Mouse (Mus musculus) thymus, adult 2 months (tissue): ENCODE results near the gene Pip4k2b. TPM values are rescaled to one million over a fixed set of nuclear protein-coding genes. Genes with fewer than 3 reads are reported as not detected.

ENCODE experiments used
- DNase-seq: peaks from one replicate; pipeline ENCODE4 v3.0.0; 2021
- H3K27ac ChIP-seq: fragments of 200-500 bp; 2 replicates; pipeline ENCODE4 v1.5.1; 2012; ENCODE audit warnings: low read length, control low read depth; ENCODE audit not compliant: control insufficient read depth, insufficient read depth
- H3K27me3 ChIP-seq: fragments of 200-500 bp; 2 replicates; pipeline ENCODE4 v1.6.1; 2012; ENCODE audit warnings: mild to moderate bottlenecking, low read length, moderate library complexity, mixed read lengths; ENCODE audit not compliant: control insufficient read depth, insufficient read depth
- H3K36me3 ChIP-seq: fragments of 200-500 bp; 2 replicates; pipeline ENCODE4 v1.6.1; 2012; ENCODE audit warnings: mild to moderate bottlenecking, low read length, moderate library complexity; ENCODE audit not compliant: control insufficient read depth, insufficient read depth
- H3K4me1 ChIP-seq: fragments of 200-500 bp; replicated peaks from 2 replicates; pipeline ENCODE4 v1.6.1; 2012; ENCODE audit warnings: low read length; ENCODE audit not compliant: control insufficient read depth, insufficient read depth
- H3K4me3 ChIP-seq: fragments of 200-500 bp; 2 replicates; pipeline ENCODE4 v1.5.1; 2012; ENCODE audit warnings: mild to moderate bottlenecking, low read length, control low read depth, moderate library complexity; ENCODE audit not compliant: control insufficient read depth, insufficient read depth
- CTCF ChIP-seq: fragments of 200-500 bp; IDR thresholded peaks from 2 replicates; pipeline ENCODE4 v1.5.1; 2012; ENCODE audit warnings: mild to moderate bottlenecking, control low read depth, low read length, moderate library complexity, borderline replicate concordance; ENCODE audit not compliant: control insufficient read depth, poor library complexity, insufficient read depth; ENCODE audit errors: extremely low read depth
- POLR2A ChIP-seq: fragments of 200-500 bp; IDR thresholded peaks from 2 replicates; pipeline ENCODE4 v1.6.1; 2012; ENCODE audit warnings: mild to moderate bottlenecking, low read length, control low read depth, moderate library complexity; ENCODE audit not compliant: control insufficient read depth, poor library complexity, insufficient read depth; ENCODE audit errors: extremely low read depth
- WGBS: fragments of 180-500 bp; shearing (Covaris S2); methylation state at CpG from one replicate; pipeline ENCODE4 v1.1.7; 2018; 5-methylcytosine and 5-hydroxymethylcytosine counted together
- polyA plus RNA-seq: library from polyadenylated mRNA; depleted of rRNA; stranded (reverse); fragments of >200 nt; gene quantifications from 2 replicates; pipeline ENCODE4 v1.2.3, GENCODE M21; 2012

Gene Pip4k2b
- polyA plus RNA-seq, 1 experiment, result 28.2 TPM

- H3K36me3 ChIP-seq, result peaks cover 34% of the 10 kb centered on the region
- no peak overlapping the region for H3K27ac ChIP-seq
- no peak for DNase-seq
- no peaks in the 10 kb centered on the region for H3K4me1 ChIP-seq
- no peaks in the 10 kb centered on the region for H3K27me3 ChIP-seq
- no peak for TF ChIP-seq POLR2A
- TF ChIP-seq CTCF, result no peak
- H3K4me3 ChIP-seq, result no peak overlapping the region
- 97% methylated on average over 11 of the region's 11 CpGs for WGBS
Observed at GRCm38 (mm10) chr11:97673148-97673547, 71.4 kb downstream of the Pip4k2b start.

GRCm38 (mm10) chr11:97671177-97671527, 73.4 kb downstream of the Pip4k2b start:
- no peak for TF ChIP-seq POLR2A
- TF ChIP-seq CTCF, result no peak
- H3K36me3 ChIP-seq, result peaks cover 30% of the 10 kb centered on the region
- DNase-seq, result no peak
- no peaks in the 10 kb centered on the region for H3K4me1 ChIP-seq
- no peaks in the 10 kb centered on the region for H3K27me3 ChIP-seq
- H3K27ac ChIP-seq, result no peak overlapping the region
- 83% methylated on average over 2 of the region's 2 CpGs for WGBS
- H3K4me3 ChIP-seq, result no peak overlapping the region

DNA sequence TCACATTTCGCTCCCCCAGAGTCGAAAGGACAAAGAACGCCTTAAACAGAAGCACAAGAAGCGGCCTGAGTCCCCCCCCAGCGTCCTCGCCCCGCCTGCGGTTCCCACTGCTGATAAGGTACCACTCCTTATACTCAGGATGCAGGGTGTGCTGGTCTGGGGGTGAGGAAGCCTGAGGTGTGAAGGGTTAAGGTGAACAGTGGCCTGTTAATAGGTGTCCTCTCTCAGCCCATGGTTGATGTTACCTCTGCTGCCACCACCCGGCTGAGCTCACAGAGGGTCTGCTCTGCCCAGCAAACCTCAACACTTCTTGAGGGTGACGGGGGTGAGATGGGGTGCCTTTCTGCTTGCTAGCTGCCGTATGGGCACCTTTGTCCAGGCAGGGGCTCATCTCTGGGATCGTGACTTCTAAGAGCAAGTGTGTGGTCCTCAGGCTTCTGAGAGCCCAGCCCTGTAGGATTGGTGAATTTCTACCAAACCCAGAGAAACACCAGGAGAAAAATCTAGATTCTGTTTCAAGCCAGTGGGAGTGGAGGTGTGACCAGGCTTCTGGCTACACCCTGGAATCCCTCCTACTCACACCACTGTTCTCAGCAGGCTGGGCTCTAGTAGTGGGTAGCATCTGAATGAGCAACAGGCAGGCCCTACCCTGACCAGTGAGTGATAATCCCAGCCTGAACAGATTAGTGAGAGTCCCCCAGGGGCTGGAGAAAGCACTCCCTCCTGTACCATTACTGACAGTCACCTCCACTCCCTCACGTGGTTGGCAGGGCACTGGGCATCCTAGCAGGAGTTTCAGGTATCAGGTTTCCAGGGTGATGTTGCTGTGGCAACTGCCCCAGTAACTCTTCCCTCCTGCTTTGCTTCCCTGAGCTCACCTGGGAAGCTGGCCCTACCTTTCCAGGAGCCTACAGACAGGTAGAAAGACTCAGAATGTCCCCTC, 74.0 kb downstream of the Pip4k2b start:
- no peak for DNase-seq
- H3K27me3 ChIP-seq, result no peaks in the 10 kb centered on the region
- TF ChIP-seq POLR2A (no peak), CTCF (no peak)
- H3K36me3 ChIP-seq, result peaks cover 30% of the 10 kb centered on the region
- H3K27ac ChIP-seq, result no peak overlapping the region
- WGBS, result 96% methylated on average over 13 of the region's 13 CpGs
- no peak overlapping the region for H3K4me3 ChIP-seq
- 0 out of 2 replicates have a peak, but pooled peaks cover 2% of the 10 kb centered on the region for H3K4me1 ChIP-seq

DNA sequence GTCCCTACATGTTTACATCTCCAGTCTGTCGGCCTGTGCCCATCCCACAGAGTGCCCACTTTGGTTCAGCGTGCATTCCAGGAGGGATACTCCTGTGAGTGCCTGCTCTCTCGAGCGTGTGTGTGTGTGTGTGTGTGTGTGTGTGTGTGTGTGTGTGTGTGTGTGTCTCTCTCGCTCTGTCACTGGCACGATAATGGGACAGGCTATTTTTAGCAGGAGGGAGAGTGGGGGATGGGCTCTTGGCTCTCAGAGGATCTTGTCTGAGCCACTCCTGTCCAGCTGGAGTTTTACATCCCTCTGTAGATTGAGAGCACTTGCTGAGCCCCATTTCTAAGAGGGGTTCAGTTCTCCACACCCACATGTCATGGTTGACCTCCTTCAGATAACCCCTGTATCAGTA, 74.7 kb downstream of the Pip4k2b start:
- H3K4me3 ChIP-seq, result no peak overlapping the region
- 83% methylated on average over 6 of the region's 6 CpGs for WGBS
- H3K4me1 ChIP-seq, result peaks cover 9% of the 10 kb centered on the region
- H3K27ac ChIP-seq, result no peak overlapping the region
- H3K27me3 ChIP-seq, result no peaks in the 10 kb centered on the region
- no peak for DNase-seq
- H3K36me3 ChIP-seq, result peaks cover 23% of the 10 kb centered on the region
- TF ChIP-seq POLR2A, result no peak
- no peak for TF ChIP-seq CTCF

DNA sequence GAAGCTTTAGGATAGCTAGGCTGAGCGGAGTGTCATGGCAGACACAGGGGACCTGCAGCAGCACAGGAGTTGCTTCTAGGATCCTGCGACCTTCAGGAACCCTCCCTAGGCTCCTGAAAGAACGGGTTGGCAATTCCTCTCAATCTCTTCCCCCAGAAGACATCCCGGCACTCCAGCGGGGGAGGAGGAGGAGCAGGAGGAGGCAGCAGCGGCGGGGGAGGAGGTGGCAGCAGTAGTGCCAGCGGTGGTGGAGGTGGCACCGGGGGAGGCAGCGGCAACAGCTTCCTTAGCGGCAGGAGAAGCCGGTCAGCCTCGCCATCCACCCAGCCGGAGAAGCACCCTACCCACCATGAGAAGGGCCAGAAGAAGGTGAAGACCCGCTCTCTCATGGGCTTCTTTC, 75.2 kb downstream of the Pip4k2b start:
- no peak for DNase-seq
- no peaks in the 10 kb centered on the region for H3K27me3 ChIP-seq
- peaks cover 18% of the 10 kb centered on the region for H3K36me3 ChIP-seq
- no peak overlapping the region for H3K4me3 ChIP-seq
- H3K27ac ChIP-seq, result no peak overlapping the region
- H3K4me1 ChIP-seq, result peaks cover 12% of the 10 kb centered on the region
- WGBS, result 96% methylated on average over 15 of the region's 15 CpGs
- TF ChIP-seq POLR2A, result no peak
- TF ChIP-seq CTCF, result no peak

- TF ChIP-seq CTCF (no peak), POLR2A (no peak)
- Histone ChIP-seq H3K4me1 (peaks cover 16% of the 10 kb centered on the region), H3K36me3 (peaks cover 11% of the 10 kb centered on the region), H3K27ac (no peak overlapping the region), H3K4me3 (no peak overlapping the region), H3K27me3 (no peaks in the 10 kb centered on the region)
- 96% methylated on average over 7 of the region's 7 CpGs for WGBS
- no peak for DNase-seq
Observed at GRCm38 (mm10) chr11:97668160-97668559, 76.3 kb downstream of the Pip4k2b start.

GRCm38 (mm10) chr11:97666794-97667193, 77.7 kb downstream of the Pip4k2b start:
- Histone ChIP-seq H3K4me3 (no peak overlapping the region), H3K27me3 (no peaks in the 10 kb centered on the region), H3K4me1 (peaks cover 26% of the 10 kb centered on the region)

More at GRCm38 (mm10) chr11:97666794-97667193, 77.7 kb downstream of the Pip4k2b start:
- H3K27ac ChIP-seq, result no peak overlapping the region
- WGBS, result 92% methylated on average over 15 of the region's 15 CpGs
- DNase-seq, result no peak
- TF ChIP-seq CTCF, result no peak
- TF ChIP-seq POLR2A, result no peak
- H3K36me3 ChIP-seq, result peaks cover 10% of the 10 kb centered on the region
